Mouse (Mus musculus) cerebellum, adult 2 months (tissue): ENCODE data around the gene Tomm20l.

Source experiments
- CTCF ChIP-seq: fragments of 200-500 bp; IDR thresholded peaks from 2 replicates; pipeline ENCODE4 v1.5.1; 2011; ENCODE audit warnings: low read depth, mild to moderate bottlenecking, control low read depth, low read length, moderate library complexity, borderline replicate concordance; ENCODE audit not compliant: insufficient read depth
- POLR2A ChIP-seq: fragments of 200-500 bp; IDR thresholded peaks from 2 replicates; pipeline ENCODE4 v1.6.1; 2011; ENCODE audit warnings: low read length, control low read depth, borderline replicate concordance; ENCODE audit not compliant: insufficient read depth

- TF ChIP-seq POLR2A (no peak), CTCF (no peak)
Measured at GRCm38 (mm10) chr12:71123286-71123685, 12.1 kb downstream of the Tomm20l start.
